Mouse (Mus musculus): ENCODE results near the gene Gpr108. TPM values are rescaled to one million over a fixed set of nuclear protein-coding genes. Genes with fewer than 3 reads are reported as not detected.

The Gpr108 gene
- total RNA-seq, 2 experiments from 2014 or later = 18.1 to 19.3 TPM

DNA sequence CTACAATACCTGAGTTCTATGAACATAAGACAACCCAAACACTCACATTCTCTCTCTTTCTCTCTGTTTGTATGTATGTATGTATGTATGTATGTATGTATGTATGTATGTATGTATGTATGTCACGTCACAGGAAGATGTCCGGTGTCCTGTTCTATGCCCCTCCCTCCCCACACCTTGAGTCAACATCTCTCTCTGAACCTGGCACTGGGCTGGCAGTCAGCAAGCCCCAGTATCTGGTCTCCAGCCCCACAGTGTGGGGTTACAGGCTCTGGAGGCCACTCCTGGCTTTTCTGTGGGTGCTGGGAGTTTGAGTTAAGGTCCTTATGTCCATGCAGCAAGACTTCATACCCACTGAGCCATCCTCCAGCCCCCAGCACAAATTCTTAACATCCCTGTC is 20.8 kb downstream of the Gpr108 start:
- no peak for DNase-seq (ENCODE audit: low spot score in 2 of 2)
- intact Hi-C loops (cut with DNase I) = no loop called here

DNA sequence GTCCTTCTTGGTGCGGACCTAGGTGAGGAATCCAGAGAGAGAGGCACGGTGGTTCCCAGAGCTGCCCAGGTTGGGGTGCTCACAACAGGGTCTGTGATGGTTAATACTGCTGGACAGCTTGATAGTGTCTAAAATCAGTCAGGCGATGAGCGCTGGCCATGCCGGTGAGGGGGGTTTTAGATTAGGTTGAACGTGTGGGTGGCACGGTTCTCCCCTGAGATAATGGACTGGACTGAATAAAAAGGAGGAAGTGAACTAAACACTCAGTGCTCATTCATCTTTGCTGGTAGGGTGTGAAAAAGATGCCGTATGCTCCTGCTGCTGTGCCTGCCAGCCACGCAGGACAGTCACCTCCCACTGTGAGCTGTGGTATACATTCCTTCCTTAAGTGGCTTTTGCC is 24.9 kb downstream of the Gpr108 start:
- intact Hi-C loops (cut with DNase I) = no loop called here
- no peak for DNase-seq (ENCODE audit: low spot score in 2 of 2)

DNA sequence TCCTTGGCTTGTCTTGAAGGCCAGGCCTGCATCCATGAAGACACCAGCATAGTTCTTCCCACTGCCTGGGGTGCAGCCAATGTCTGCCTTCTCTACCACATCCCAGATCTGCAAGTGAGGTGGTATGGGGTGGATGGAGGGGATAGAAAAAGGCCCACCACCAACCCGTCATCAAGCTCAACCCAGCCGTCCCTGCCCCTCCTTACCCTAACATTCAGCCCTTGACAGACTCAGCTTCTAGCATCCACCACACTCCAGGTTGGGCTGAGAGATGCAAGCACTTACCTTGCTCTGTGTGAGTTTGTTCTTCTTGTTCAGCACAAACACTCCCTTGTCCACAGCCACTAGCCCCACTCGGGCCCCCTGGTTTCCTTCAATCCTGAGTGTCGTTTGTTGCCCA is 26.3 kb downstream of the Gpr108 start:
- intact Hi-C loops (cut with DNase I) = no loop called here
- DNase-seq (ENCODE audit: low spot score in 2 of 2) = no peak

DNA sequence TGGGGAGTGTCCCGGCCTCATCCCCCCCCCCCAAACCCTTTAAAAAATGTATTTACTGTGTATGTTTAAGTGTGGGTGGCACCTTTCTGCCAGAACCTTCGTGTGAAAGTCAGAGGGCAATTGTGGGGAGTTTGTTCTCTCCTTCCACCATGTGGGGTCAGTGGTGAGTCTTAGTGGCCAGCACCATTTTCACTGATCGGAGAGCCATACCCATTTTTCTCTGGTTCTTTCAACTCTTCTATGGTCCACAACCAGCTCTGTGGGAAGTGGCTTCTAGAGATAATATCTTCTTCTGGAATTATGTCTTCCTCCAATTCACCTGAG is 28.4 kb downstream of the Gpr108 start:
- intact Hi-C loops (cut with DNase I) = loop anchor here (2.0 kb wide), 1 partner anchor 115 kb away; no protein-coding TSS in a partner anchor
- no peak for DNase-seq (ENCODE audit: low spot score in 2 of 2)

DNA sequence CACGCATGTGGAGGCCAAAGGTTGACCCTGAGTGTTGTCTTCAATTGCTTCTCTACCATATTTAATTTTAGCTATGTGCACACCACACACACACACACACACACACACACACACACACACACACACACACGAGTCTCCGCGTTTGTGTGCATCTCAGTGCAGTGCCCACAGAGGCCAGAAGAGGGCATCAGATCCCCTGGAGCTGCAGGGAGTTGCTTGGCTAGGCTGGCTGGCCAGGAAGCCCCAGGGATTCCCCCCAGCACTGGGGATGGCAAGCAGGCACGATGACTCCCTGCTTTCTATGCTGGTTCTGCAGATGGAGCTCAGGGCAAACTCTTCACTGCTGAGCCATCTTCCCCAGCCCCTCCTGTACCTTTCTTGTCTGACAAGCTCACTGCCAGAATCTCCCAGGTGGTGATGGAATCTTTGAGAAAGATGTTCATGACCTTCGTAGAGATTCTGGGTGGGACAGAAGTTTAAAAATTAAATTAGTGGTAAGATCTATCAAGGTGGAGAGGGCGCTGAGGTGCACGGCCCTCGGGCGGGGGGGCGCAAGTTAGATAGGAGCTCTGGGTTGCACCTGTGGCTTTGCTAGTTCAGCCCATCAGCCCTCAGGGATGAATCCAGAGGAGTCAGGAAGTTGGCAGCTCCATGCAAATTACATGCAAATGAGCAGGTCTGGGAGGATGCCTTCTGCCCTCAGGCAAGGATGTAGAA is 28.9 kb downstream of the Gpr108 start:
- DNase-seq (ENCODE audit: low spot score in 2 of 2) = peak; percentile 74 to 87
- intact Hi-C loops (cut with DNase I) = loop anchor here (2.0 kb wide), 1 partner anchor 115 kb away; no protein-coding TSS in a partner anchor

DNA sequence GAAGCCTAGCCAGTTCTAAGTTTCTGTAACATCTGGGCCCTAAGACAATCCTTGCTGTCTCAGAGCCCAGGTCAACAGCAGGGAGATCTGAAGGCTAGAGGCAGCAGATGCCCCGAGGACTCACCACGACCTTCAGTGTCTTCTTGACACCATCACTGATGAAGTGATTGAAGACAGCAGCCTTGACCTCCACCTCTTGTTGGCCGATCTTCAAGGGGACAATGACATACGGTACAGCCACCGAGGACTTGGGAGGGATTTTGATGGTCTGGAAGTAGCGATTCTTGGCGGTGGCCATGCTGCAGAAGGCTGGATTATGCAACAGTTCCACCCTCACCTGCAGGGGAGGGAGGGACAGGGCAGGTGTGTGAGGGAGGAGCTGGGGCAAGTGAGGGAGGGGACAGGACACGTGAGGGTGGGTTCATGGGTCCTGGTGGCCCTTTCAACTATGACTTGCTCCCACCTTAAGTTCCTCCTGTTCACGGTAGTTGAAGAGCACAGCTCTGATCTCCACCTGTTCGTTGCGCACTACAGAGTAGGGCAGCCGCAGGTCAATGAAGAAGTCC is 29.8 kb downstream of the Gpr108 start:
- DNase-seq (ENCODE audit: low spot score in 2 of 2) = no peak
- intact Hi-C loops (cut with DNase I) = loop anchor here (2.0 kb wide), 1 partner anchor 116 kb away; no protein-coding TSS in a partner anchor

DNA sequence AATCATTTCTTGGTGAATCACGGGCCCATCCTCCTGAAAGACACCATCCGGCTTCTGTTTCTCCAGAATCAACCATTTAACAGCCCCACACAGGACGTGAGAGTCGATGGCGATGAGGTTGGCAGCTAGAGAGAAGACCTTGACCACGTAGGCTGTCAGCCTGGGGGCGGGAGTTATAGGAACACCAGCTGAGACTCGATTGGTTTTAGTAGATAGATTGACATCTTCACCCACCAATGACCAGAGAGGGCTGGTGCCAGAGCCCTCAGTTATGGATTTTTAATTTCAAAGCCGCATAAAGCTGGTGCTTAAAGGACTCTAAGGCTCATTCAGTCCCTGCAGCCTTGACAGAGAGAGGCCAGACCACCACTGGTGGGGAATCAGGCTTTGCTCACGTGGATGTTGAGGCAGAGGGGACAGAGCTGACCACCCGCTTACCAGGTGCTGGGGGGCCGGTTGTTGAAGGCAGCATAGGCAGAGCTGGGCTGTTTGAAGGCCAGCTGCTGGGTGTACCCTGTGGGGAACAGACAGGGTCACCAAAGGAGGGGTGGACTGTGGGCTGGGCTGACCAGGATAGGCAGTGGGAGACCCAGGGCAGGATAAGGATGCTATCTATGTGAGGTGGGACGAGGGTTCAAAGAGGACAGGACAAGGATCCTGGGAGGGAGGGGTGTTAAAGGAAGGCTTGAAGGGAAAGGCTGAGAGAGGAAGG is 33.4 kb downstream of the Gpr108 start:
- peak in 1 of 2 experiments; percentile 40 for DNase-seq (ENCODE audit: low spot score in 2 of 2)
- intact Hi-C loops (cut with DNase I) = no loop called here

DNA sequence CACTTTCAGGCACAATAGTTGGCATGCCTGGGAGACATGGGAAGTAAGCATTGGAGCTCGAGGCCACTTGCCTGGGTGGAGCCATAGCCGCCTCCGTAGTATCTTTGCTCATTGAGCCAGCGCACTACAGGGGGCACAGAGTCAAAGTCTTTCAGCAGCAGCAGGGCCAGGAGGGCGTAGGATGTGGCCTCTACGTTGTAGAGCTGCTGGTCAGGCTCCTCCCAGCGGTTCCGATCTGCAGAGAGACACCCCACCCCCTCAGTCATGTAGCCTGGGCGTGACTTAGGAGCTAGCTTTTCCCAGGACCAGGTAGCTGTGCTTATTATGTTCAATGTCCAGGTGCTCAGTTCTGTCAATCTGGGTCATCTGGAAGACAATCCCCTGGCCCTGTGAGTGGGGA is 36.7 kb downstream of the Gpr108 start:
- intact Hi-C loops (cut with DNase I) = no loop called here
- DNase-seq (ENCODE audit: low spot score in 2 of 2) = no peak

DNA sequence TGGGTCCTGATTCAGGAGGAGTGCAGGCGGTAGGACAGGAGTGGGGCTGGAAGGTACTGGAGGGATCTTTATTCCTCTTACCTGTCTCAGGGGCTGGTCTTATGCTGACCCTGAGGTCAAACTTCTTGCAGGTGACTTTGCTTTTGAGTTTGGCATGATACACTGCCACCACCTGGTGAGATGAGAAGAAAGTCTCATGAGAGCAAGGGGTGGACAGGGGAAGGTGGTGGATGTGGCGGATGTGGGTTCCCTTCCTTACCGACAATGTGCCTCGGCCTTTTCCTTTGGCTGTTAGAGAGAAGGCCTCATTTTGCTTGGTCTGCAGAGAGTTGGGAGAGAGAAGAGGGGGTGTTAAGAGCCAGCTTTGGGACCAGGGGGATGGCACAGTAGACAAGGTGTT is 38.9 kb downstream of the Gpr108 start:
- no peak for DNase-seq (ENCODE audit: low spot score in 2 of 2)
- intact Hi-C loops (cut with DNase I) = no loop called here

DNA sequence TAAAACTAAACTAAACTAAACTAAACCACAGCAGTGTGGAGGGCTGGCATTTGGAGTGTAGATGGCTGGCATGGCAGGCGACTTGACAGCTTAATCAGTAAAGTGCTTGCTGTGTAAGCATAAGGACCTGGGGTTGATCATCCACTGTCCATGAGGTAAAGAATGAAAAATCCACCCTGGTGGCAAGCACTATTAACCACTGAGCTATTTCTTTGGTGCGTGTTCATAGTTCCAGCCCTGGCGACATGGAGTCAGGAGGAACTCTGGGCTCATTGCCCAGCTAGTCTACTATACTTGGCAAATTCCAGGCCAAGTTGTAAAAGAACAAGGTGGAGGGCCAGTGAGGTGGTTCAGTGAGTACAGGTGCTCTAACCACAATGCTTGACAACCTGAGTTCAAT is 40.3 kb downstream of the Gpr108 start:
- no peak for DNase-seq (ENCODE audit: low spot score in 2 of 2)
- intact Hi-C loops (cut with DNase I) = no loop called here

DNA sequence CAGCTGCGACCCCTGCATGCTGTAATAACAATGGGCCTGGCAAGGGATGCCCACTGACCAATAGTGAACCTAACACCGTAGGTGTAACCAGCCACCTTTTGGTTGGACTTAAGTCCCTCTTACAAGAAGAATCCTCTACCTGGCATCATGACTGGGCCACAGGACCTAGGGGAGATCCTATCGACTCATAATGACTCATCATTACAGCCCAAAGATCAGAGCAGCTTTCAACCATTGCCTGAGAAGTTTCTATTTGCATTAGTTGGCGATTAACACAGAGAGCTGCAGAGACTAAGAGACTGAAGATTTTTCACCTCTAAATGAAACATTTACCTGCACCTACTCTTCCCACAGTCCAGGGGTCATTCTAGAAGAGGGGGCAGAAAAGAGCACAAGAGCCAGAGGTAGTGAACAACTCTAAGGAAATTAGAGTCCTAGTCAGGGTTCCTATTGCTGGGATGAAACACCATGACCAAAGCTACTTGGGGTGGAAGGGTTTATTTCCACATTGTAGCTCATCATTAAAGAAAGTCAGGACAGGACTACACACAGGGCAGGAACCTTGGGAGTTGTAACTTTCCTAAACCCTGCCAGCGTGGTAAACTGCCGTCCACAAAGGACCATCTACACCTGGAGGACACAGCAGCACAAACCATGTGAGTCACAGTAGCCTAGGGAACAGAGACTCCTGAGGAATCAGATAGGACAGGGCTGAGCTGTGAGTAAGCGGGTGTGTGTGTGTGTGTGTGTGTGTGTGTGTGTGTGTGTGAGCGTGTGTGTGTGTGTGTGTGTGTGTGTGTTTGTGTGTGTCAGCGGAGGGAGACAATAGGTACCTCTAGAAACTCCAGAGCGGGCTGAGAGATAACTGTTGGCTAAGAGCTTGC is 46.2 kb downstream of the Gpr108 start:
- intact Hi-C loops (cut with DNase I) = no loop called here
- DNase-seq (ENCODE audit: low spot score in 2 of 2) = no peak

DNA sequence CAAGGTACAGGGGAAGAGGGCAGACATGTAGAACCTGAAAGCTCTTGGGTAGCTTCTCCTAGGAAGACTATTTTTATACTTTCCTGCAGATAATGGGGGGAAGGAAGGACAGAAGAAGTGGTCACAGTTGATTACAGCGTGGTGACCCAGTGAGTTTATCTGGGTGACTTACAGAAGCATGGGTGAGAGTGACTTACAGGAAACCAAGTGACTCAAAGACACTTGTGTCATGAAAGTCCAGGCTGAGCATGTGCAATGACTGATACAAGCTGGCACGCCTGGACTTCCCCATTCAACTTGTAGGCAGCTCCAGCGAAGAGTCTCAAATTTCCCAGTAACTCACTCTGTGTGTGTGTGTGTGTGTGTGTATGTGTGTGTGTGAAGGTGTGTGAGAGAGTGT is 50.0 kb downstream of the Gpr108 start:
- intact Hi-C loops (cut with DNase I) = no loop called here
- DNase-seq (ENCODE audit: low spot score in 2 of 2) = no peak

DNA sequence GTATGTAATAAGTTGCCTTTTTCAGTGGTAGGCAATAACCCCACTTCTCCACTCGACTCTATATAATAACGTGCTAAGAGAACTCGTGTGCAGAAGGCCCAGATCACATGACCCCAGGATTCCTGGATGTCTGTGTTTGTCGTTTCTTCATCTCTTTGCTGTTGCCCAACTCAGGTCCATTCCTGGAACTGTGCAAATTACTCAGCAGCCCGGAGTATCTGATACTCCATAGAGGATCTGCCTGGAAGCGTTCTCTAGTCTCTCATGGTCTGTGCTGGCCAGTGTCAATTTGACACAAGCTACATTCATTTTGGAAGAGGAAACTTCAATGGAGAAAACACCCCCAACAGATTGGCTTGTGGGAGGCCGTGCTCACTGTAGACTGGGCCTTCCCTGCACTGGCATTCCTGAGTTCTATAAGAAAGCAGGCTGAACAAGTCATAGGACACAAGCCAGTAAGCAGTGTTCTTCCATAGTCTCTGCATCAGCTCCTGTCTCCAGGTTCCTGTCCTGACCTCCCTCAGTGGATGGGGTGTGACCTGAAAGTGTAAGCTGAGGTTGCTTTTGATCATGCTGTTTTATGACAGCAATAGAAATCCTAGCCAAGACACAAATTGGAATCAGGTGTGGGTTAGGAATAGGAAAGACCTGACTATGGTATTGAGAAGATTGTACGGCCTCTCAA is 52.8 kb downstream of the Gpr108 start:
- no peak for DNase-seq (ENCODE audit: low spot score in 2 of 2)
- intact Hi-C loops (cut with DNase I) = no loop called here

DNA sequence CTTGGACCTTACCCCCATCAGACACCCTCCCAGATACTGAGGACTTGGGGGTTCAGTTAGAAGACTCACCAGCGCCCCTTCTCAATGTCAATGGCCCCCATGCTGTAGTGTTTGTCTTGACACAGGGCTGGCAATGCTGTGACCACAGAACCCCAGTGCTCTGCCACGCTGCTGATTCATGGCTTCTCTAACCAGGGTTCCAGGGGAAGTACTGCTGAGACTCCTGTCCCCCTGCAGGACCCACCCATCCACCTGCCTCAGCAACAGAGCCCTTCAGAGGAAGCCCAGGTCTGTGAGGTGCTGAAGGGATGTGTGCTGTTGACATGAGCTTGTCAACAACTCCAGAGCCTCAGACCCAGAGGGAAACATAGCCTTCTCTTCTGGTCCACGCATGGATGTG is 53.5 kb downstream of the Gpr108 start:
- no peak for DNase-seq (ENCODE audit: low spot score in 2 of 2)
- intact Hi-C loops (cut with DNase I) = no loop called here

DNA sequence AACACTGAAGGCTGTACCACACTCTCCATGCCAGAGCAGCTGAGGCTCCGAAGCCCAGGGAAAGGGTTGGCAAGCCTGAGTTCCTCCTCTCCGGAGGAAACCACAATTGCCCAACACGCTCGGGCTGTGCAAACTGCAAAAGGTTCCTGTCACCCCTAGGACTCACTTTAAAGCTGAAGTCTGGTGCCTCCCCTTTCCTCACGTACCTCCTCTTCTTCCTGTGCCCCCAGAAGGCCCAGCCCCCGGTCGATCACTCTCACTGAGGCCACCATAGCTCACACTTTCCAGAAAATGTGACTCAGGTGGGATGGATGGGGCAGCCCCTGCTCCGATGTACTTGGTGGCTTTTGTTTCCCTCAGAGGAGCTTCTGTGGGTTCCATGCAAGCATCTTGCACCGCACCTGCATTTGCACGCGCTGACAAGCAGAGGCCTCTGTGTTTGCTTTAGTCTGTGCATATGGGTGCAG is 54.2 kb downstream of the Gpr108 start, which contains the start of gene Tnfsf14:
Tnfsf14 (minus strand) TSS at position 137 of the 467 bp plus-strand sequence.
- intact Hi-C loops (cut with DNase I) = no loop called here
- DNase-seq (ENCODE audit: low spot score in 2 of 2) = no peak

DNA sequence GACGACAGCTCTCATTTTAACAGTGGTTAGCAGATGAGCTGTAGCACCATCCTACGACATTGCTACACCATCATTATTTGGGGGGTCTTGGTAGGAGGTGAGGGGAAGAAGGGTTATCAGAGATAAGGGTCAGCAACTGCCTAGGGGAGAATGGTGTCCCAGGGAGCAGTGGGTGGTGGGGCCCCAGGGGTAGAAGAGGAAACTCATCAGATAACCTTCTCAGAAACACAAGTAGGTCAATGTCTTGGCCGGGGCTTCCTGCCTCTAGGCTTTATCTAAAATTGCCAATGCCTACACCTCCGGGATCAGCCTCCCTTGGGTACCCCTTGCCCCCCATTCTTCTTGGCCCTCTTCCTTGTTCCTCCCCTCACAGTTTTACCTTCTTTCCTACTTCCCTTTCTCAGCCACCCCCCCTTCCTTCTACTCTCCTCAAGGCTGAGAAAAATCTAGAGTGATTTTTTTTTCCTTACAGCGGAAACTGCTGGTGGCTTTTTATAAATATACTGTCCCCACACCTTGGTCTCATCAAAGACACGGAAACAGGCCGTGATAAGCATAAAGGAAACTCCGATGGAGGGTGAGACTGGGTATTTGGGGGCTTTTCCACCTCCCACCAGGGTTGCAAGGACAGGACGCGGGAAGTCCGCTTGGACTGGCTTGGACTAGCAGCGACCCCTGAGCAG is 59.6 kb downstream of the Gpr108 start:
- intact Hi-C loops (cut with DNase I) = no loop called here
- DNase-seq (ENCODE audit: low spot score in 2 of 2) = no peak

DNA sequence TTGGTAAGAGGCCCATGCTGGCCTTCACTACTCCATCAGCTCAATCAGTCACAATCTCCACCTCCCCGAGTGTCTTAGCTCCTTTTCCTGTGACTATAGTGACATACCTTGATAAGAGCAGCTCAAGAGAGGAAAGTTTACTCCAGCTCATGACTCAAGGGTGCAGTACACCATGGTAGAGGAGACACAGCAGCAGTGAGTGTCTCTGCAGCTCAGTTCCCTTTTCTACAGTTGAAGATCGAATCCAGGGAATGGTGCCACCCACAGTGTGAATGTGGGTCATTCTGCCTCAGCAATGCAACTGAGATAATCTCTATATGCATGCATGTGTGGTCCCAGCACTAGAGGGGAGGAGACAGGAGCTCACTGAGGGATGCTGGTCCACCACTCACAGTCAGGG is 62.6 kb downstream of the Gpr108 start:
- no peak for DNase-seq (ENCODE audit: low spot score in 2 of 2)
- intact Hi-C loops (cut with DNase I) = no loop called here
